Mouse (Mus musculus): ENCODE results near the gene Camta1.
A peak's percentile ranks its signal among the peaks of the same experiment; 100 is the strongest.
"Not testable (repeated sequence)": the region's sequence is repeated elsewhere in the genome, so short reads cannot be mapped to it uniquely, and the experiment has no call there.

Camta1 gene

DNA sequence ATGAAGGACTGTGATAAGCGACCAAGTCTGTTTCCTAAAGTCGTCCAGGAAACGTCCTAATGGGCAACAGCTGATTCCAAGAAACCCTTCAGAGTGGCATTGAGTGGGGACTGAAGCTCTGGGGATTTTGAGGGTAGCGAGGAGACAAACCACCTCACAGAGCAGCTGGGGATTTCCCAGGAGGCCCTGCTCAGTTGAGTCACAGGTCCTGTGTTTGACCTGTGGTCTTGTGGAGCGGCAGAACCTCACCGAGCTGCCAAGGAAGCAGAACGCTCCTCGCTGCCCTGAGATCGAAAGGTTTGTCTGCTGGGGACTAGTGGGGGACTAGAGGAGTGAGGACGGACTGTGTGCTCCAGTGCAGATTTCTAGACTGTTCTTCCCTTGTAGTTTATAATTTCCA, 933.9 kb downstream of the Camta1 start:
- DNase-seq (ENCODE audit: low spot score in 2 of 2): no peak

- no peak for DNase-seq (ENCODE audit: low spot score in 2 of 2)
Observed at GRCm38 (mm10) chr4:150926924-150927705, 934.6 kb downstream of the Camta1 start.

DNA sequence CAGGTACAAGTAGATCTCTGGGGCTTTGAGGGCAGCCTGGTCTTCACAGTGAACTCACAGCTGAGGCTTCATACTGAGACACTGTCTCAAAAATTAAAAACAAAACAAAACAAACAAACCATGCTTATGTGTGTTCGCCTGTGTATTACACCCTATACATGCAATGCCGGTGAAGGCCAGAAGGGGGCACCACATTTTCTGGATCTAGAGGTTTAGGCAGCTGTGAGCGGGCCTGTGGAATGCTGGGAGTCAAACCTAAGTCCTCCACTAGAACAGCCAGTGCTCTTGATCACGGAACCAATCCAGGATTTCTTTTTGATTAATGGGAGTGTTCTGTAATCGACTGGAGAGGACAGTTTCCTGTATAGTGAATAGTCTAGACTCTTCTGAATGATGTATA, 935.8 kb downstream of the Camta1 start:
- no peak for DNase-seq (ENCODE audit: low spot score in 2 of 2)

GRCm38 (mm10) chr4:150924936-150925335, 936.7 kb downstream of the Camta1 start:
- DNase-seq (ENCODE audit: low spot score in 2 of 2): no peak

DNA sequence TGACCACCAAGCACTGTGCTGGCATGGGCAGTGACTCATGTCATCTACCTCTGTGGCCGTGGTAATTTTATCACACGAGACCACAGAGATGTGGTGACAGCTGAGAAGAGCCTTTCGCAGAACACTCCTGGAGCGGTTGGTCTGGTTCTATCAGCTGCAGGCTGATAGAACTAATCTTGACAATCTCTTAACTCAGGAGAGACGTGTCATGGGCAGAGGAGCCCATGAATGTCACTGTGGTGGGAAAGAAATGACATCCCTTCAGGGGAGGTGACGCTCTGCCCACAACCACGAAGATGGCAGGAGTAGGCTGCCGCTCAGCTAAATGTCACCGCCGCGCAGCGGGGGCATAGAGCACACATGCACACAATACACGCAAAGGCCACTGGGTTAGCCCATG, 937.4 kb downstream of the Camta1 start:
- no peak for DNase-seq (ENCODE audit: low spot score in 2 of 2)

GRCm38 (mm10) chr4:150921206-150921605, 940.5 kb downstream of the Camta1 start:
- DNase-seq (ENCODE audit: low spot score in 2 of 2): no peak

- DNase-seq (ENCODE audit: low spot score in 2 of 2): no peak
Observed at GRCm38 (mm10) chr4:150917336-150918027, 944.2 kb downstream of the Camta1 start.

- DNase-seq (ENCODE audit: low spot score in 2 of 2): no peak
Observed at GRCm38 (mm10) chr4:150915181-150915906, 946.3 kb downstream of the Camta1 start.

DNA sequence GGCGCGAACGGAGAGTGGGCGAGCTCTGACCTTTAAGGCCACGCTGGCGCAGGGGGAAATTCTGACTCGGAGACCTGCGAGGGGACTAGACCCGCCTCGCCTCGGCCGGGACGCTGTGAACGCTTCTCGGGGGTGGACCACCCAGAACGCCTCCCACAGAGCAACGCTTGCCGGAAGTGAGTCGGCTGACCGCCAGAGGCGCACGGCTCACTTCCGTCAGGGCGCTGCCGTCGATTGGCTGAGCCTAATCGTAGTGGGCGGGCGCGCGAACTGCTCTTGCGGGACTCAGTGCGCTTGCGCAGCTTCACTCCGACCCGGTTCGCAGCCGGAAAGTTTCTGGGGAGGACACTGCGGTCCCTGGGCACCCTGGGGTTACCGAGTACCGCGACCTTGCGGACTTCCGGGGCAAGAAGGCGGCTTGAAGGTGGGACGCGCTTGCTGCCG, 947.4 kb downstream of the Camta1 start, which contains the start of the genes Park7 and Tnfrsf9:
Gene Park7, minus strand, starts transcription at position 148 of the 444 bp plus-strand sequence.
Gene Tnfrsf9, plus strand, starts transcription at position 273 of the 444 bp plus-strand sequence.
- peak; percentile 90 to 94 for DNase-seq (ENCODE audit: low spot score in 2 of 2)

DNA sequence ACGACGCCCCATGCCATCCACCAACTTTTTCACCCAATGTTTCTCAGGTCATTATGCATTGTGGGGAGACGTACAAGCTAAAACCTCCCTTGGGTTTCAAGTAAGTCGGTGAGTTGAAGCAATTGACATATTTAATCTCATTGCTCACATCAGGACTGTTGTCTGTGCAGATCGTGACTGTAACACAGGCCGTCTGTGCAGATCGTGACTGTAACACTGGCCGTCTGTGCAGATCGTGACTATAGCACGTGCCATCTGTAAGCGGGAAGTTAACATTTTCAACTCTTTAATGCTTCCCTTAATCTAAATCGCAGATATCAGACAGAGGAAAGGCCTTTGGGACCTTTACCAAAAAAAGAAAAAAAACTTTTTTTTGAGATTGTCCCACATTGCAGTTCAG, 947.9 kb downstream of the Camta1 start:
- no peak for DNase-seq (ENCODE audit: low spot score in 2 of 2)

- no peak for DNase-seq (ENCODE audit: low spot score in 2 of 2)
Observed at GRCm38 (mm10) chr4:150910164-150910951, 951.3 kb downstream of the Camta1 start.

- peak; percentile 95 to 97 for DNase-seq (ENCODE audit: low spot score in 2 of 2)
Observed at GRCm38 (mm10) chr4:150909451-150910156, 952.1 kb downstream of the Camta1 start.

DNA sequence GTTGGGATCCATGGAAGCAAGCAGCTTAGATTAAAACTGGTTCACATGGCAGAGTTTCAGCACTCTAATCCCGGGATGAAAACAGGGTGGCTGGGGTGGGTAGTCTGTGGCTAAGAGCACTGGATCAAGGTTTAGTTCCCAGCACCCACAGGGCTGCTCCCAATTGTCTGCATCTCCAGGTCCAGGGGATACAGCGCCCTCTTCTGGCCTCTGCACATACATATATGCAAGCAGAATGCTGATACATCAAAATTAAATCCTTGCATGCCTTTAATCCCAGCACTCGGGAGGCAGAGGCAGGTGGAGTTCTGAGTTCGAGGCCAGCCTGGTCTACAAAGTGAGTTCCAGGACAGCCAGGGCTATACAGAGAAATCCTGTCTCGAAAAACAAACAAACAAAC, 953.2 kb downstream of the Camta1 start:
- not testable (repeated sequence) for DNase-seq (ENCODE audit: low spot score in 2 of 2)

GRCm38 (mm10) chr4:150907099-150907498, 954.6 kb downstream of the Camta1 start:
- DNase-seq (ENCODE audit: low spot score in 2 of 2): no peak

DNA sequence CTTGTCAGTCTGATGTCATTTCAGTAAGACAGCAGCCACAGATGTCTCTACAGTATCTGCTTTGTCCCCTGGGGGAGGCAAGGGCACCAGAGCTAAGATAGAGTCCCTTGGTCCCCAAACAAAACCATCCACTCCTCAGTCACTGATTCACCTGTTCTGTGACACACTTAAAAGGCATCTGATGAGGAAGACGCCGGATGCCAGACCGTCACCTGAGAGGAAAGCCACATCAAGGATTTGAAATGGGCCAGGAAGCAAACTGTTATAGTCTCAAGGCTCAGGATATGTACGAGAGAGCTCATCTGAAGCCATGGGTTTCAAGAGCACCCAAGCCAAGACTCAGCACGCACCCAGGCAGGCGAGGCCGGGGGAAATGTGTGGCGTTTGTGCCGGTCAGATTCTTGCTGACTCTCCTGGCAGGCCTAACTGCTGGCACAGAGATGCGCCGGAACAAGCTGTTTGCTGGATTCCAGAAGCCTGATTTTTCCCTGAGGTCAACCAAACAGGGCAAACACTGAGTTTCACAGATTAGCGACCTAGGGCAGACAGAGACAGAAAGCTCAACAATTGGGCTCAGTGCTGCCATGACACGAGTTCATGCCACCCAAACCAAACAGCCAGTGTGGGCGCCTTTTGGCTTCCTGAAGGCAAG, 958.5 kb downstream of the Camta1 start:
- no peak for DNase-seq (ENCODE audit: low spot score in 2 of 2)

GRCm38 (mm10) chr4:150902062-150902461, 959.6 kb downstream of the Camta1 start:
- DNase-seq (ENCODE audit: low spot score in 2 of 2): no peak

DNA sequence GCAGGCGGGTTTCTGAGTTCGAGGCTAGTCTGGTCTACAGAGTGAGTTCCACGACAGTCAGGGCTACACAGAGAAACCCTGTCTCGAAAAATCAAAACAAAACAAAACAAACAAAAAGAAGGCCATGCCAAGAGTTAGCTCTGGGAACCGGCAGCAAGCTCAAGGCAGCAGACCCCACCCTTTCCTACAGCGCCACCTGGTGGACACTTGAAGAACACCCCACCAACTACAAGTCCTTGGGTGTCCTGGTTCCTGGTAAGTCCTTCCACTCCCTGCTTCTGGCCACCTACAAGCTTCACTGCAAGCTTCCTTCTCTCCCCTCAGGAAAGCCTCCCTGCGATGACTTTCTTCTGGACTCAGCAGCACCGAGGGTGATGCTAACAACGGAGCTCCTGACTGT, 960.0 kb downstream of the Camta1 start:
- peak; percentile 49 to 72 for DNase-seq (ENCODE audit: low spot score in 2 of 2)

DNA sequence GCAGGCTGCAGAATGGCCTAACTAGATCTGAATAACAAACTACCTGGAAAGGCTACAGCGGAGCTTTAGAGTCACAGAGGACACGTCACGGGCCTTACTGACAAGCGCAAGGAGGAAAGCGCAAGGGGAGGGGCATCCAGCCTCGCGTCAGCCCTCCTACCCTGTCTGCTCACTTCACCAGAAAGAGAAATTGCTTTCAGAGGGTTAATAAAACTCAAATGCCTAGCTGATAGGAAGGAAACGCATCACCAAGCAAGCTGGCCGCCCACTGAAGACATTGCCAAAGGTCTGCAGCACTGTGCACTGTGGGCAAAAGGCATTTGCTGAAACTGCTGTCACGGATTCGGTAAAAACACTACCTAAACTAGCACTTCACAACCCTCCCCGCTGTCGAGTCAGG, 961.2 kb downstream of the Camta1 start:
- DNase-seq (ENCODE audit: low spot score in 2 of 2): no peak

GRCm38 (mm10) chr4:150898716-150899365, 962.8 kb downstream of the Camta1 start:
- DNase-seq (ENCODE audit: low spot score in 2 of 2): peak; percentile 39 to 67

Measured in spleen, postnatal 14 days (tissue).